Mouse (Mus musculus) mesoderm, embryonic 11.5 days (tissue): ENCODE data around the gene Mcu.

Source experiments
- DNase-seq: peaks from one replicate; pipeline ENCODE4 v3.0.0-alpha.2; 2012; ENCODE audit warnings: low read depth, low spot score

The Mcu gene

DNA sequence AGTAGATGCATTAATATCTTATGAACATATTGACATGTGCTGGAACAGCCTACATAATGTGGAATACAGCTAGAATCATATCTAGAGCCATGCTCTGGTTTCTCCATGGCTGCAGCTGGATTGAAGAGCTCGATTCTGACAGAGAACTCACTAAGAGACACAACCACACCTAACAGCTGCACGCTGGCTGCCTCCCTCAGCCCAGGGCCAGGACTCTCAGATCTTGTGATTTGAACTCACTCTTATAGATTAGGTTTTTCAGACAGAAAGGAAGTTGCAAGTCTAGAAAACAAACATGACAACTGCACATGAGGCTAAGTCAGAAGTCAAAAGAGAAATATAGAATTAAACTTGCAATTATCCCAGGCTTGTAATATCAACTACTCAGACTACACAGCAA lies 45.7 kb downstream of the Mcu start:
- DNase-seq: no peak

DNA sequence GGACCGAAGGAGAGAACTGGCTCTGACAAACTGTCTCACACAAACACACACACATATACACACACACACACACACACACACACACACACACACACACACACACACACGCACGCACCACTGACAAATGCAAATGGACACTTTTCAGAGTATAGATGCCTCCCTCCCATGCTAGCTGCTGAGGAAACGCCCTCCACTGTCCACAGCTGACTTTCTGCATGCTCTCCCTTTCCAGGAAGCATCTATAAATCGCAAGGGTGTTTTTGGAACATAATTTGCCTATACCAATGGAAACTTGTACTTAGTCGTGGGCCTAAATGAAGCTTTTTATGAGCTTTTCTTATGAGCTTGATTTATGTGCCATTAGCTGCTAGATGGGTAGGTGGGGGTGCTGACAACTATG lies 46.1 kb downstream of the Mcu start:
- no peak for DNase-seq

DNA sequence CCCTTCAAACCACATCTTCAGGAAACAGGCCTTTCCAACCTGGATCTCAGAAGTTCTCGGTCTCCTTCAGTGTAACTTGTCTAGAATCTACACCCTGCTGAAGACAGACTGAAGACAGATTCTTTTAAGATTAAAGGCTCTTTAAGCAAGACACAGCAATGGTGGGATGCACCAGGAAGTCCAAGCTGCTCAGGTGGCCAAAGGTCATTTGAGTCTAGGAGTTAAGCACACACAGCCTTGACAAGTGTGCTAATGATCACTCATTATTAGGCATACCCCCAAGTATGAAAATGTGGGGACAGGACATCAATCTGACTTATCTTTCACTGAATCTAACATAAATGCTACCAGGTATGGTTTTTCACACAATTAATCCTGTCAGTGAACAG lies 47.0 kb downstream of the Mcu start:
- no peak for DNase-seq

DNA sequence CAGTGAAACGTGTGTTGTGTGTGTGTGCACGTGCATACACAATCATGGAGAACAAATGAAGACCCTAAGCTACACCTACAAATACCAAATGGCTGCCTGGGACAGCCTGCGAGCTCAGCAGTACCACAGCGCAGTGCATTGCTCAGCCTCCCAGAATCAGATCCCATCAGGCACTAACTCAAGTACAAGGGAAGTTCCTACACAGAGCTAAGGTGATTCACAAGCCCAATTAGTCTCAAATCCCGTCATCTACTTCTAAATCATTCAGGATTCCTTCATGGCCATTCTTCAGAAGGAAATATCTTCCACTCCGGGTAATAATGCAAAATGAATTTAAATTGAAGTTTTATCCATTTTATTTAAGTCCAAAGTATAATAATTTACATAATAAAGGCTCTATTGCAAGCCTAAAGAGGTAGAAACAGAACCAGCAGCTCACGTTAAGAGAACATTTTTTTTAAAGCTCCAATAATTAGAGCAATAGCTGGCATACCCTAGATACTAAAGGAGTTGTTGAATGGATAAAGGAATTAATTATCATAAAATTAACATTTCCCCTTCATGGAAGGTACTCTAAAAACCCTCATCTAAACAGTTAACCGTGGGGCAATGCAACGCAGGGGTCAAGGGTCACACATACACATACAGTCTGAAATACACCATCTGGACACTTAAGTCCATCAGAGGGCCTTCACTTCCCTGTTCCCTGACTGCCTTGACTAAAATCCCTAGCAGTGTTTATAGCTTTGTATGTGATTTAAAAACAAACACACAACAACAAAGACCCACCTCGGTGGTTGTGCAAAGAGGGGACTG lies 47.6 kb downstream of the Mcu start:
- peak; percentile 28 for DNase-seq

DNA sequence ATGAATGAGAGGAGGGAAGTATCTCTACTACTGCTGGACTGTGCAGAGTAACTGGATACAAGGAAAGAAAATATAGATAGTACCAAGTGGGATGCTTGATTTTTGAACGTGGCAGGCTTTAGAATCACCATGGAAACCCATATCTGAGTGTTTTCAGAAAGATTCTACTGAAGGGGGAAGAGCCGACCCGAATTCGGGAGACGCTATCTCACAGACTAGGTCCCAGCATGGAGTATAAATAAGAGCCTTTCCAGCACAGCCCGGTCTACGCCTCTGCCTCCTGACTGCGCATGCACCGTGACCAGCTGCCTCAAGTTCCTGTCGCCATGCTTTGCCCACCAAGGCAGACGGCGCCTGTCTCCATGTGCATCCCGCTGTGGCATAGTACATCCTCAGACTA lies 49.5 kb downstream of the Mcu start:
- DNase-seq: no peak

DNA sequence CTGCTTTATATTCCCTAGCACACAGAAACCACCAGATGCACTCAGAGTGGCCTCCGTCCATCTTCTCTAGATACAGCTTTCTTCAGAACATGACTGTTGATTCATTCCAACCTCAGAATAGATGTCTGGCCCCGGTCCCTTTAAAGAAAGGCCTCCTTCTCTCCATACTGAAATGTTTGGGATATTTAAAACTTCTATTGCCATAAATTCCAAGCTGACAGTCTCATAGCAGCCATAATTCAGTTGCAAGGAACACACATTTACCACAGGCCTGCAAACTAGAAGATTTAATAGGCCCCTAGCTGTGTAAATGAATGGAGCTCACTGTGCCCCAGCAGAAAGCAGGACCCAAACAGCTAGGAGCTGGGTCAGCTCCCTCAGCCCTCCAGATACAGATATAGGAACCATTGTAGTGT lies 50.5 kb downstream of the Mcu start:
- DNase-seq: peak; percentile 67

DNA sequence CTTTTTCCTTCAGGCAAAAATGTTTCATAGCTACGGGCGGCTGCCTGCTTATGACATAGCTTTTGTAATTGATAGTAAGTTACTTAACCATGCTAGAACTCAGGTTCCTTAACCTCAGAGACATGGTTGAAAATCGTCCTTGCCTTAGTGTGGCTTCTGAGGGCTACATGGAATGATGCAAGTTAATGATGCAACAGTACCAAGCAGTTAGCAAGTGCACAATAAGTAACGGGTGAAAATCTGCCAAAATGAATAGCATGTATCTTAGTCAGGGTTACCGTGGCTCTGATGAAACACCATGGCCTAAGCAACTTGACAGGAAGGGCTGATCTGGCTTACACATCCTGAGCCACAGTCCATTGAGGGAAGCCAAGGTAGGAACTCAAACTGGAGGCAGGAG lies 51.9 kb downstream of the Mcu start:
- no peak for DNase-seq

DNA sequence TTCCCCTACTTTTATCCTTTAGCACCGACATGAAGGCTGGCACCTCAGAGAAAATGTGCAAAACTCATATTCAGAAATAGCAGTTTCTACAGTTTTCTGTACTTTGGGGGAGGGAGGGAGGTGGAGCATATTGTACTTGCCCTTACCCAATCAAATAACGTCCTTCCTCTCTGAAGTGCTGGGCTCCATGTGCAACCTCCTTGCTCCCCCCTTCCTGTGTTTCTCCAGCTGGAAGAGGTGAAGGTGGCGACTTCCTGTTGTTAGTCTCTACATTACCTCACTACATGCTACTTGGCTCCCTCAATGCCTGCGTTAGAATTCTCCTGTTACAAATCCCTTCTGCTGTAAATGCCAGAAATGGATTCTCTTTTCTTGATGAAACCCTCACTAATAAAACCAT lies 54.0 kb downstream of the Mcu start:
- peak; percentile 24 for DNase-seq

DNA sequence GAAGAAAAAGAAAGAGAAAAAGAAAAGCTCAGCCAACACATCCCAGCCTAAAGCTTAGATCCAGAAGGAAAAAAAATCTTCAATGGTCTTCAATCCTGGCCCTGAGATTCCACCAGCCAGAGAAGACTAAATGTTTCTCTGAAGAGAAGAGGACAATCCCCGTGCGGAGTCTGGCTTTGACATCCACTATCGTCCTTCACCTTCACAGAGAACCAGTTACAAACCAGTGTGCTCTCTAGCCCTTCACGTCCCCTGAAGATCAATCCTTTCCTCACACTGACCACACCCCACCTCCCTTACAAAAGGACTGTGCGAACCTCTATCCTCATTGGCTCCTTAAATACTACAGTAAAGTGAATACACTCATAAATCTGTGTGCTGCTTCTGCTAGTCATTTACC lies 56.4 kb downstream of the Mcu start:
- no peak for DNase-seq

DNA sequence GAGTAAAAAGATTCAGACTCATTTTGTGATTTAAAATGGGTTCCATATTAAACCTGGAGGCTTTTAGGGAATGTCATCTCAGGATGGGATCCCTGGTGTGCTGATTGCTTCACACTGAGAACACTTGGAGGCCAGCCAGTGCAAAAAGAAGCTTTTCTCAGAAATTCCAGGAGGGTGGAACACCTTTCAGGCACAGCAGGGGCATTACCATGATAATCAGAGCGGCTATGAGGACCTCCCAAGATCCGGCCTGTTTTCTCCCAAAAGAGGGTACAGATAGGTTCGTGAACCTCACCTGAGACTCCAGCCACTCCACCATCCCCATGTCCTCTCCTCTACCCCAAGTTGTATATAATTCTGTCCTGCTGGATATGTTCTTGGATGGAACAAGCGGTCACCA lies 57.9 kb downstream of the Mcu start:
- DNase-seq: no peak

DNA sequence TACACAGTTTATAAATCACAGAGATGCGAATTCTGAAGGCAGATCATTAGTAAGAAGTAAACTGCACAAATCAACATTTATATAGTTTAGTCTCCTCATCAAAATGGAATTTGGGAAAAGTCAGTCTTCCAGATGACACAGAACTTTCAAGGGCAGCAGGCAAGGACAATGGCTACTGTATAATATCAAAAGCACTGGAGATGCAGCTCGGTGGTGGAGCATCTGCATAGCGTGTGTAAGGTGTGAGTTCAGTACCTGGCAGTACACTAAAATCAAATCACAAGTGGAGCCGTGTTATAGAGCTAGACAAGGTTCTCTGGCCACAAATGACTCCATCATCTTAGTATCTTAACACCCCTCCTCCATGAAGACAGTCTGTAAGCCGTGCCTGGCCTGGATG lies 58.3 kb downstream of the Mcu start:
- no peak for DNase-seq

DNA sequence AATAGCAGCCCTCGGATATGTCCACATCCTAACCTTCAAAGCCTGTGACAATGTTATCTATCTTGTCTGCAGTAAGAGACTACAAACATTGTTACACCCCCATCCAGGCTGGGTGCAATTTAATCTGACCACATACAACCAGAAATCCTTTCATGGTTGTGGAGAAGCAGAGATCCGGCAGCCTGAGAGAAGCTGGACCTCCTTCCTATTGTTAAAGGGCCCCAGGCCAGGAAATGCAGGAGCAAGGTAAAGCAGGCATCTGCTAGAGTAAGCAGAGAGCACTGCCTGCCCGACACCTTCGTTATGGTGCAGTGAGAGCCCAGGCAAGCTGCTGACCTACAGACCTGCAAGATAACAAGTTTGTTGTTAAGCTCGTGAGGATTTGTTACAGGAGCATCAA lies 60.0 kb downstream of the Mcu start:
- DNase-seq: no peak

DNA sequence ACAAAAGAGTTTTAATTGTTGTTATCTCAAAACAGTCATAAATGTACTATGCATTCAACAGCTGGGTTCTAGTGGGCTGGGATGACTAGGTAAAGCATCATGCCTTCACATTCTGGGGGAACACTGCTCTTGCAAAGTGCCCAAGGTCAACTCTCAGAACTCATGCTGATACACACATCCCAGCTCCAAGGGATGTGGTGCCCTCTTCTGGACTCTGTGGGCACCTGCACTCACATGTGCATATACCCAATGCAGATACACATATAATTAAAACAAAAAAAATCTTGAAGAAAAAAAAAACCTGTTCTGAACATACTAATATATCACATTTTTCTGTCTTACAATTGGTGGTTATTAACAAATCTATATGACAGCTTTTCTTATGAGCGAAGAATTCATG lies 62.2 kb downstream of the Mcu start:
- no peak for DNase-seq

DNA sequence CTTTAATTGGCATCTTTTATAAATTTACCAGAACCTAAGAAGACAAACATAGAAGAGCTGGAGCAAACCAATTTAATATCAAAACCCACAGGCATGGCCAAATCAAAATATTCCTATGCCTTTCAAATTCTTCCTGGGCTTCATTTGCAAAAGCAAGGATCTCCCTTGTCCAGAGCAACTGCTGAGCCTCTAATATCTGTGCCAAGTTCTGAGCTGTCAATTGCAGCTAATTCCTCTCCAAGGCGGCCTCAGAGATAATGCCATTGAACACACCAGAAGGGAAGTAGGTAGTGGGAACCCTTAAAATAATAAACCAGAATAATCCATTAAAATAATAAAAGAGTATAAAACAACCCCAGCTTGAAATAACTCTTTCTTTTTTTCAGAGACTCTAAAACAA lies 64.0 kb downstream of the Mcu start:
- DNase-seq: no peak

DNA sequence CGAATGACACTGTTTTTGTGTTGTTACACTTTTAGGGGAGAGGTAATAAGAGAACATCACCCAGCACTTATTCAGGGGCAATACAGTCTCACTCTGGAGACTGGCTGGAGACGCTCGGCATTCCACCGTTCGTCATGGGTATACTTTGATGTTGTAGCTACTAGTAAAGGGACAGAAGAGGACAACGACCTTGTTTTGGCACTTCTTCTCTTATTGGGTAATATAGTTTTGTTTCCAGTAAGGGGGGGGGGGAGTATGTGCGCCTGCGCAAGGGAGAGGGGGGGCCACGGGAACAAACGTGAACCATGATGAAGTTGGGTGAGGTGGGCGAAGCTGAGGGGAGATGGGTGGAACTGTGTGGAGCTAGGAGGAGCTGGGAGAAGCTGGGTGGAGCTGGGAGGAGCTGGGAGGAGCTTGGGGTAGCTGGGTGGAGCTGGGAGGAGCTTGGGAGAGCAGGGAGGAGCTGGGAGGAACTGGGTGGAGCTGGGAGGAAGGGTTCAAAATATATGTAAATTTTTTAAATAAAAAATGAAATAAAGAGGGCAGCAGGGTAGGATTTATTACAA lies 67.6 kb downstream of the Mcu start:
- DNase-seq: no peak

DNA sequence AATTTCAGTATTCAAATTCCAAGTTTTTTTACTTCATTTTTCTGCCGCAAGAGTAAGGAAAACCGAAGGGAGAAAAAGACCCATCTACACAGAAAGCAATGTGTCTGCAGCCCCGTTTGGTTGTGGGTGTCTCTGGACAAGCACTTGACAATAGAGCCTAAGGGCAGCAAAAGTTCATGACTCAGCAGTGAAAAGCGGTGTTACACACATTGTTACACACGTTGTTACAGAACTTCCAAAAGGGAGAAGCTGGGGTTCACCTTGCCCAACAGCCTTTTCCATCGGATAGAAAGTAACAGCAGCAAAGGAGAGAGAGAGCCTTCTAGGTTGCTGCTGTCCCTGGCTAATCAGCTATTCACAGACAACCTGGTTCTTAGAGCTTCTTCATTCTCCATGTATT lies 68.3 kb downstream of the Mcu start:
- DNase-seq: no peak

DNA sequence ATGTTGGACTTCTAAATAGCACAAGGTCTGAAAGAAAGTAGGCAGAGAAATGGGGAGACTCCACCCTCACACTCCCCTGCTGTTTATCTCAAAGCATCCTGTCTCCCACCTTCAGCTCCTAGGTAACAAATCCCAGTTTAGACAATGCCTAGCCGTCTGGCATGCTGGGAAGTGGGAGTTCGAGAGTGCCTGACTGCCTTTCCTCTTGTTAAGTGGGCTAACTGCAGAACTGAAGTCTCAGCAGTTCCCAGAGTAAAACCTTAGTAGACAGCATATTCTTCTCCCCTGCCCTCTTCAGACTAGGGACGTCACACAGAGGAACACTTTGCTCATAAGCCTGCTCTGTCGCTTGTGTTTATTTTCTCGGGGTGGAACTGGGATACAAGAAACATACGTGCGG lies 69.1 kb downstream of the Mcu start:
- DNase-seq: no peak

DNA sequence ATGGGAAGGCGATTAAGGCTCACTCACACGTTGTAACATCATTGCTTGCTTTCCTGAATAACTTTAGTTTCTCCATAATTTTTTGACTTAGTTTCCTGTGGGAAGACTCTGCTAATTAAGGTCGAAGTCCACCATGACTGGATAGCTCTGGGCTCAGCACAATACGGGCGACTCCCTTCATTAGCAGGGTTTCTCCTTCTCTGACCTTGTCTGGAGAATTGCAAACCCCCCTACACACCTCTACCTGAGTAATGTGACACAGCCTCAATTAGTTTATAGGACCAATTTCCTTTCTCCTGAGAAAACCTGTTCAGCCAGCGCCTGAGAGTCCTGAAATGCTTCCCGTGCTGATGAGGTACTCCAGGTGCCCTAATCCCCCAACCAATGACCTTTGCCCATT lies 71.3 kb downstream of the Mcu start:
- no peak for DNase-seq

DNA sequence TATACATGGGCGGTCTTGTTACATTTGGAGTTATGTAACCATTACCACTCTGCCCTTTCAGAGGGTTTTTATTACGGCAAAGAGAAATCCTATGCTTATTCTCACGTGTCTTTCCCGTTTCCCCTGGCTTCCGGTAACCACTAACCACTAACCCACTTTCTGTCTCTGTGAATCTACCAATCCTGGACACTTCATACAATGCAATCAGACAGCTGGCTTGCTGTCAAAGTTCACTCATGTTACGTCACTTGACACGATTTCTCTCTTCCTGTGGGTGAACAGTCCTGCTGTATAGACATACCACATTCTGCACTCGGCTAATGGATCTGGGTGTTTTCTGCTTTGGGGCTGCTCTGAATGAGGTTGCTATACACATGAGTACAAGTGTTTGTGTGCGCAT lies 73.1 kb downstream of the Mcu start:
- no peak for DNase-seq

DNA sequence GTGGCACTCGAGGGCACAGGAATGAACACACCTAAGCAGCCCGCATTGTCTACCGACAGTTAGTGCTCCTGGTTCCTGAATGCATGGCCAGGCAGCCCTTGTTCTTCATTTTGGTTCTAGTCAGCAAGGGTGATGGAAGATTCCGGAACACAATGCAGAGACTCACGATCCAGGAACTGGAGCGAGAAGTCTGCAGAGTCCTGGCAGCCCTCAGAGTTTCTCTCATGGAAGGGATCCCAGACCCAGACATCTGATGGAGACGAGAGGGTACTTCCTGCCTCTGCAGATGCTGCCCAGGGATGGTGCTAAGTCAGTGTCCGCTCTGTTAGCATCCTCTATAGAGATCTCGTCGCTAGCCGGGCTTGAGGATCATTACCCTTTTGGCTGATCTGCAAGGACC lies 75.0 kb downstream of the Mcu start:
- no peak for DNase-seq

DNA sequence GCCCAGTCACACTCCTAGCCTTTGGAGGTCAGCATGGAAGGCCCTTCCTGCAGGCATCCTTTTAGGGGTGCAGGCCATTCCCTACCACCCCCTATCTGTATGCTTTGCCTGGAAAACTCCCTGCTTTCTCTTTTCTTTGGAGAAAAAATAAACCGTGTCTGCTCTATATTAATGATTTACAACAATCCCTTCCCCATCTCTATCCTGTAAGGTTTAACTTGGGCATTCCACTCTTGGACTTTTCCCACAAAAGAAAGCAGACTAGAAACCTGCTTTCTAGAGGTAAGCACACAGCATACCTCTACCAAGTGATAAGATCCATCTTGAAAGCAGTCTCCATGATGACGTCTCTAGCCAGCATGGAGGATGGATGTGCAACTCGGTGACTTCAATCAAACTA lies 75.9 kb downstream of the Mcu start:
- no peak for DNase-seq

DNA sequence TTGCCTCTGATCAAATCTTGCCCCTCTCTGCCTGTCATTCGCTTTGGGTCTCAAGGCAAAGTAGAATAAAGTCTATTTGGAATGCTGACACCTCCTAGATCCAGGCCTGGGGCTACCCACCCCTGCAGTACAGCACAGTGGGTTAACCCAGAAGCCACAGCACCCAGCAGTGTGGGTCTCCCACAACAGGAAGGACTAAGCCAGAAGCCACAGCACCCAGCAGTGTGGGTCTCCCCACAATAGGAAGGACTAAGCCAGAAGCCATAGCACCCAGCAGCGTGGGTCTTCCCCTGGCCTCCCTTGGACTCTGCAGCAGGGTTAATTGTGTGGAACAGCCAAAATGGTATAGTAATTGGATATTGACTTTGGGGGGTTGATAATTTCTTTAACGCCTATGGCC lies 76.4 kb downstream of the Mcu start:
- no peak for DNase-seq

DNA sequence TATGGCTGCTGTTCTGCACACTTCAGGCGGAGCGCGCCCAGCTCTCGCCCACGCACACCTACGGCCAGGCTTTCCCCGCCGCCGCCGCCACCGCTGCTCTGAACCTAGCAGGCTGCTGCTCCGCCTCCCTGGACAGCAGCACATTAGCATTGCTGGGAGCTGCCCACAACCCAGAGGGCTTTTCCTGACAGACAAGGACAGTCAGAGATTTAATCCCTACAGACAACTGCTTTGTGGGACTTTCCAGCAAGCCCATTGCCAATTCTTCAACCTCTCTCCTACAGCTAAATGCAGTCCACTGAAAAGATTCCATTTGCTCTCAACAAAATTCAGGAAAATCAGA lies 77.0 kb downstream of the Mcu start:
- peak; percentile 45 for DNase-seq
